Mouse (Mus musculus) kidney, adult 9 months (tissue): ENCODE data around the gene Gtf2h2.
"Not testable (repeated sequence)": the region's sequence is repeated elsewhere in the genome, so short reads cannot be mapped to it uniquely, and the experiment has no call there.

Experiments
- DNase-seq: peaks from one replicate; pipeline ENCODE4 v3.0.0; 2022

The Gtf2h2 gene

DNA sequence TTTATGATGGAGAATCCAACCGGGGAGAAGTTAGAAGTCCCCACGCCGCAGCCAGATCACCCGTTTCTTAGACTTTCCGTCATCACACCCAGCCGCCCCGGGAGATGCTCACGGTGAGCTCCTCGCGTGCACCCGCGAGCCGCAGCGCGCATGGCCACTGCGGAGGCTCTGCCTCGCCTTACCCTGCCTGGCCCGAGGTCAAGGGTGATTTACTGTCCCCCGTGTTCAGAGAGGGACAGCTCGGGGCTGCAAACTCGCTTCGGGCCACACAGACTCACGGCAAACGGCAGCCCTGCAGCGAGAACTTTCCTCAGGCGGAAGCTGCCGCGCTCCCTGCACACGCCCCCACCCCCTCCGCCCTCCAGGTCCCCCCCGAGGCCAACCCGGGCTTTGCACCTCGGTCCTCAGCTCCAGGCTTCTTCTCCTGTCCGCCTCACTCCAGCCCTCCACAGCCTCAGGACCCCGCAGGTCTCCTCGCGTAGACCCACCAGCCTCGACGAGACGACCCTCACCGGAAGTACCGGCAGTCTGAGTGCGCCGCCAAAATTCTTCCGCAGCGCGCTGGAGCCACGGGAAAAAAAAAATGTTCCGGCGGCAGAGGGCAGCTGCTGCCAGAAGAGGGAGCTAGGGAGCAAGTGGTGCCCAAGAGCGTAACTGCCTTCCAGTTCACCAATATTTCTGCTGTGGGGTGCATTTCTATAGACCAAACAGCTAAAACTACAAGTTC lies at the start of gene Gtf2h2:
TSS of gene Gtf2h2 (minus strand) at position 519 of the 727 bp plus-strand sequence.
- peak; percentile 82 for DNase-seq

DNA sequence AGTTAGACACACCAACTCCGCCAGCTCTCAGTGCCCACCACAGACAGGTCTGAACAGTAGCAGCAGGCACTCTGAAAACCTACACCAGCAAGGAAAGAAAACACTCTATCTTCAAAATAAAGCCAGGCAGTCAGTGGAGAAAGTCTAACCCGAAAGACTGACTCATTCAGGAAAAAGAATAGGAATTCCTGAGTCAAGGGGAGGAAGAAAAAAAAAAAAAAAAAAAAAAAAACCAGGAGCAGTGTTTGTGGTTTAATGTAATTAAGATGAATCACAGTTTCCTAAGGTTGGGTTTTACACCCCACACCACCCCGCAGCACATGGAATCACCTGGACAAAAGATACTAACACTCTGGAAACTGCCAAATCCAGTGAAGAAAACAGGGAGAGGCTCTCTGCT lies 43.8 kb upstream of the Gtf2h2 start:
- no peak for DNase-seq

DNA sequence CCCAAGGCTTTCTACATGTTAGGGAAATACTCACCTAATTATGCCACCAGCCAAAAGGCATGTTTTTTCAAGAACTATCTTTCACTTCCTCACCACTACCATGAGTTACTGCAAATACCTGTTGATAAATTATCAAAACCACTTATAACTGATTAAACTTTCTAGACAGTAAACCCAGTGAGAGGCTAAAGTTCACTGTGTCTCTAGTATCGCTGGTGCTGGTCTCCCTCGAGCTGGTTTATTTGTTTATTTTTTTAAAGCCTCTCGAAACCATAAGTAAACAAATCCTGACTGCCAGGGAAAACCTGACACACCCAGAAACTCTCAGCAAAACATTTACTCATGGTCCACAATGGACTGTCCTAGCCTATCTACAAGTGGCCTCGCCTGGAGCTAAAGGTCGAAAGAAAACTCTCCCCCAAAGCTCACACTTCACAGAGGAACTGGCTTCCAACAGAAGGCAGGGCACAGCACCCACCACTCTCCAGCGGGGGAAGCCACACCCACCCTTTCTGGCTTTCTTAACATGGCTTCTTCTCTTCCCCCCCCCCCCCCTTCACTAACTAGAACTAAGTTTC lies 40.5 kb upstream of the Gtf2h2 start:
- DNase-seq: peak; percentile 44

DNA sequence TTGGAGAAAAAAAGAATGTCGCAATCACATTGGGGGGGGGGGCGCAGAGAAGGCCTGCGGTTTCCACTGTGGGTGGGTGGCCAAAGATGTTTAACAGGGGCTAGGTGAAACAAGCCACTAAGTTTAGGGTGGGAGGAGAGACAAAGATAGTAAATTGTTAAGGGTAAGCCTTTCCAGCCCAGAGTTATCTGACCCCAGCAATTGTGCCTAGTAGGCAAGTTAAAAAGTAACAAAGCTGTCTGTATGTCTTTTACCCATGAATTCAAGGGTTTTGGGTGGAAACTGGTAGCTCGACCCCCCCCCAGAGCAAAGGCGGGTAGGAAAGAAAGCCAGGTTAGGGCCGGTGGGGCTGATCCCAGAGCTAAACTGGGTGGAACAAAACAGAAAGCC lies 34.3 kb upstream of the Gtf2h2 start:
- DNase-seq: no peak

DNA sequence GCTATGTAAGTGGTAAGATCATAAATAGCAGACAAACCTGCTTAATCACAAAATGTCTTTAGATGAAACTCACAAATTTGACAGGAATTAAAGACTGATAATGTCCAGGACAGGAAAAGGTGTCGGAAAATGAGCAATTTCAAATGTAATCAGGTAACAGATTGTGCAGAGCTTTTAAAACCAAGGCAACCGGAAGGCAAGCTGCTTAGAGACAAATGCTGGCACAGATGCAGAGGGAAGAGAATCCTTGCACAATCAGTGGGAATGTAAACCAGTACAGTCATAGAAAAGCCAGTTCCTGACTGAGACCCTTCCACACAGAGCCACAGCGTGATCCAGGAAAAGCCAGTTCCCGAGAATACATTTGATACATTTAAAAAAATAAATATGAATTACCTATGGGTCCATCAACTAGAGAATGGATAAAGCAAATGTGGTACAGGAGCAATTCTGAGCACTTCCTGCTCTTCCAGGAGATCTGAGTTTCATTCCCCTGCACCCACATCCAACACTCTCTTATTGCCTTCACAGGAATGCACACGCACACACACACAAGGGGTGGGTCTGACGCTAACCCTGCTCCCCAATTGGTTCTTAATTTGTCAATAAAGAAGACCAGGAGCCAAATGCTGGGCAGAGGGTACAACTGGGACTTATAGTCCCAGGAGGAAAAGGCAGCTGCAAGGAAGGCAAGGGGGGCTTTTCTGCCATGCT lies 33.7 kb upstream of the Gtf2h2 start:
- DNase-seq: no peak

DNA sequence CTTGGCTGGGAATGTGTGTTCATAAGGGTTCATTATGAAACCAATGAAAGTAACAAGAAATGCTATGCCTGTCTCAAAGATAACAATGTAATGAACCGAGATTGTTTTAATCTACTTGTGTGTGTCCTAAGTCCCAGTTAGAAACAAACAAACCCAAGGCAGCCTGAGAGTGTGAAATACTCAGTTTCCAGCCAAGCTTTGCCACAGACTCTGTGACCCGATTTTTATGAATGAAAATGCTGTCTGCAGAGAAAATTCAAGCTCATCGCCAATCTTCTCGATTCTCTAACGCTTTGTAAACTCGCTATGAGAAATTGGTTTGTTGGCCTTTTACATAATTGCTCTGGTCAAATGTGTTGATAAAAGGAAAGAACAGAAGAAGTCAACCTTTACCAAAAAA lies 32.5 kb upstream of the Gtf2h2 start:
- no peak for DNase-seq

DNA sequence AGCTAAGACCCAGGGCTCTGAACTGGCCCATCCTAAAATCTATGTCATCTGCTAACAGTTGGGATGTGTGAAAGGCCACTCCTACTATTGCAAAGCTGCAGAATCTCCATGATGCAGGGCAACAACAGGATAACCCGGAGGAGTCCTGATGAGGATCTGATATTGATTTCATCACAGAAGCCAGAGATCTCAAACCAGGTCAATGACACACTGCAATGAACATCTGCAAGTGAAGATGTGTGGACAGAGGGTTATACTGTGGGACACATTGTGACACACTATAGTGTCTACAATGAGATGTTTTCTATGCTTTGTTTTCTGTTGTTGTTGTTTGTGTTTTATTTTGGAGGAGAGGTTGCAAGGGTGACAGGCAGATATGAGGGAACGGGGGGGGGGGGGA lies 31.3 kb upstream of the Gtf2h2 start:
- no peak for DNase-seq

DNA sequence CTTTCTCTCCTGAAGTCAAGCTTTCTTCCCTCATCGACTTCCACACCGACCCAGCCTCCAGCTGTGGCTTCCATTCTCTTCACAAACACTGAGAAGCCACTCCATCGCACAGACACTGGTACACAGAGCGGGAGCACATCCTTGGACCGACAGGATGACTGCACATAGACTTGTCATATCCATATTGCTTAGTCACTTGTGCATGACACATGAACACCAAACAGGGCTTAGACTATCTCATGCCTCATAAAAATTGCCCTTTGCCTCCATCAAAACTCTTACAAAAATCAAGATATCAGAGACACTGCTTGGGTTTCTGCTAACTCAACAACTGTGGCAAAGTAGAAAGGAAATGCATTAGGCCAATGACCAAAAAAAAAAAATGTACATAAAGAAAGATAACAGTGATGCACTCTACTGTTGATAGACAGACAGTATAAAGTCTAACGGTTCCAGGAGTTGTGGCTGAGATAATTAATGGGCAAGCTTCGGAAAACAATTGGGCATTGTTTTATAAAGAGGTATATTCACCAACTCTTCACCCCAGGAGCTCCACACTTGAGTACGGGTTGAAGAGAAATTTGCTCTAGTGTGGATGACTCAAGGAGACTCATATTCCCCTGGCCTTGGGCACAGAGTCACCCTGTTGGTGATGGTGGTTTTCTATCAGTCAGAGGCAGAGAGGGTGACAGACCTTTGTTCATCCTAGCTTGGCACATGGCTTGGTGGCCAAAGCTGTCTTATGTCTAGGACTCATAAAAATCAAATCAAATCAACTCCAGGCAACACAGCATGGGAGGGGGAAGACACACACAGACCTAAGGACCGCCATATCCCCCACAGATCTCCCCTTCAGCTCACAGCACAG lies 29.6 kb upstream of the Gtf2h2 start:
- DNase-seq: no peak

DNA sequence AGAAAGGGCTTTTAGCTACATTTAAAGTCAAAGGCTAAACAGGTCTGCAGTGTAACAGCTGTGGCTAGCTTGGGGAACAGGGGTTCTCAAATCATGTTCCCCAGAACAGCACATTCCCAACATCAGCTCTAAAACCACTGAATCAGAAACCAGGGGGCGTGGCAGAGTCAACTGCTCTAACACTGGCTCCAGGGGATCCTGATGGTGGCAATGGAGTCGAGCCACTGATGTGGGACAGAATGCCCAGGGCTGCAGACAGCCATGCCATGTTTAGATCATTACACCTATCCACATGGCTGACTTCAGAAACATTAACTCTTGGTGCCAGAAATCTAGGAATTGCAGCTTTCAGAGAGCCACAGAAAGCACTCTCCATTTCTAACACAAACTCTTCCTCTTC lies 26.8 kb upstream of the Gtf2h2 start:
- peak; percentile 59 for DNase-seq

DNA sequence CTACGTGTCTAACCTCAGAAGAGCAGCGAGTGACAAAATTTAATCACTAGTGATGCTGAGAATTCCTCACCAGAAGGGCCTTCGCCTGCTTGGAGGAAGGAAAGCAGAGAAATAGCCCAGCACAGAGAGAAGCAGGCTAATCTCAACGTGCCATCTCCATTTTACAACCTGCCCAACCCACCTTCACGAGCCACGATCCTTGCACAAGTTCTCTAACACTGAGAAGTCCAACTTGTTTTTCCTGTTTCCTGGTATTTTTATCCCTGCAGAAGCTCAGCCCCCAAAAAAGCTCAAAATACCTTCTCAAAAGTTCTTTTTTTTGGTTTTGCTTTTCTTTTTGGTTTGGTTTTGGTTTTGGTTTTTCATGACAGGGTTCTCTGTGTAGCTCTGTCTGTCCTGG lies 25.8 kb upstream of the Gtf2h2 start:
- no peak for DNase-seq

DNA sequence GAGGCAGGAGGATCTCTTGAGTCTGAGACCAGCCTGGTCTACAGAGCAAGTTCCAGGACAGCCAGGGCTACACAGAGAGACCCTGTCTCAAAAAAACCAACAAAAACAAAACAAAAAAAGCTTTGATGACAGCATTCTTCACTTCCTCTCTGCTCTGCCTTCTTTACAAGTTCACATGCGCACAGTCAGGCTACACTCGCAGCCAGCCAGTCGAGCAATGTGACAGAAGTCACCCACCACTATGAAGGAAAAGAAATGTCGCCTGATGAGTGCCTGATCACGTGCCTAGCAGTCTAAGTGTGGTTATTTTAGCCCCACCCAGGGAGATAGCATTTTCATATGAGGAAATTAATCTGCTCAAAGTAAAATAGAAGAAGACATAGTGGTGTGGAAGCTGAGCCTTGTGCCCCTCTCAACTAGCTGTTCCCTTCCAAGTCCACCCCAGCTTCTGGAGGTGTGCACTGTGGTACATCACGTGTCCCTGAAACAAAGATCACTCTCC lies 25.3 kb upstream of the Gtf2h2 start:
- DNase-seq: no peak

DNA sequence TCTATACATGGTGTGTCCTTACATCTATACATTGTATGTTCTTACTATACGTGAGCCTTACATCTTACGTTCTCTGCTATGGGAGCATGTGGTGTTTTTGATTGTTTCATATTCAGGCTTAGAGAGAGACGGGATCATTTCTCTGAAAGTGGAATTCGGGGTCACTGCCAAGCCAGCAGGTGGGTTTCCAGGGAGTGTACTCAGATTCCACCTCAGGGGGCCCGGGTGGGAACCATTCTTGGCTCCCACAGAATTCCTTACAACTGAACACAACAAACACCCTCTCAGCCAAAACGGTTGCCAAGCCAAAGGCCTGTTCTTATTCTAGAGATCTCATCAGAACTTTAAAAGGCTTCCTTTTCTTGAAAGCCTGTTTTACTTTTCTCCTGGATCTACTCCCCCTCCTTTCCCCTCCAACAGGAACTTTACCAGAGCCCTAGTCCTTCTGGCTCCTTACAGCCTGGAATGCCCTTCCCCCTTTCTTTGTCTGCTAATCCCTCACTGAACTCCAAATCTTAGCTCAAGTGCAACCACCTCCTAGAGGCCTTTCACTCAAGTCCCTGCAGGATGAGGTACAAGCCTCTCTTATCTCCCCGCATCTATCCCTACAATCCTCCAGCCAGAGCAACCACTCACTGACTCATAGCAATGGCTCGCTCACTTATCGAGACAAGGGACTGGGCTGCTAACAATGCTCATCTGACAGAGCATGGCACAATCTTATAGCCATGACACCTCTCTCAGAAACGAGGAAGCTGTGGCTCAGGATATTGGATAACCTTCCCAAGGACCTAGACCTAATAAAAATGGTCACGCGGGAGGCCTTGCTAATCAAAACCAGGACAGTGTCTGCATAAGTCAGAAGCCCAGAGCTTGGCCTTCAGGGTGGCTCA lies 24.1 kb upstream of the Gtf2h2 start:
- no peak for DNase-seq

DNA sequence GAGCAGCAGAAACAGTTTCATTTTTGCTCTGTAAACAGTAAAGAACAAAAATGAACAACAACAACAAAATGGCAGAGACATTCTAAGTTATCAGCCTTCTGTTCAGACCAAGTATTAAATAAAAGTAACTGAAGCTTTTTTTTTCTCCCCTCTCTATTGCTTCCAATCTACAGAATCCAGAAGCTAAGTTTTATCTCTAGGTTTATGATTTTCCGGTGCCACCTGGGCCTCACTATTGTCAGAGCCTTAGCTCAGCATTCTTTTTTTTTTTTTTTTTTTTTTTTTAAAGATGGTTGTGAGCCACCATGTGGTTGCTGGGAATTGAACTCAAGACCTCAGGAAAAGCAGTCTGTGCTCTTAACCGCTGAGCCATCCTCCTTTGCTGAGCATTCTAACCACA lies 20.4 kb upstream of the Gtf2h2 start:
- no peak for DNase-seq

DNA sequence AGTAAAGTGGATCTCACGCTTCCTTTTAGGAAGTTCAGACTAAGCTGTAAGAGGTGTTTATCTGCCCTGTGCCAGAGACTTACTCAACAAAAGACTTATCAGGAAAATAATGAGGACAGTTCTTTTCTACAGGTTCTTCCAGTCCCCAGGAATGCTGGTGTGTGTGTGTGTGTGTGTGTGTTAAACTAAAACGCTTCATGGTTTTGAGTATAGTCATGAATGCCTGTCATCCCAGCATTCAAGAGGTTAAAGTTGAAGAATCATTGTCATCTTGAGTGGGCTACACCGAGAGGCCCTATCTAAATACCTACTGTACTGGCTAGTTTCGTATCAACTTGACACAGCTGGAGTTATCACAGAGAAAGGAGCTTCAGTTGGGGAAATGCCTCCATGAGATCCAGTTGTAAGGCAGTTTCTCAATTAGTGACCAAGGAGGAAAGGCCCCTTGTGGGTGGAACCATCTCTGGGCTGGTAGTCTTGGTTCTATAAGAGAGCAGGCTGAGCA lies 19.5 kb upstream of the Gtf2h2 start:
- no peak for DNase-seq

DNA sequence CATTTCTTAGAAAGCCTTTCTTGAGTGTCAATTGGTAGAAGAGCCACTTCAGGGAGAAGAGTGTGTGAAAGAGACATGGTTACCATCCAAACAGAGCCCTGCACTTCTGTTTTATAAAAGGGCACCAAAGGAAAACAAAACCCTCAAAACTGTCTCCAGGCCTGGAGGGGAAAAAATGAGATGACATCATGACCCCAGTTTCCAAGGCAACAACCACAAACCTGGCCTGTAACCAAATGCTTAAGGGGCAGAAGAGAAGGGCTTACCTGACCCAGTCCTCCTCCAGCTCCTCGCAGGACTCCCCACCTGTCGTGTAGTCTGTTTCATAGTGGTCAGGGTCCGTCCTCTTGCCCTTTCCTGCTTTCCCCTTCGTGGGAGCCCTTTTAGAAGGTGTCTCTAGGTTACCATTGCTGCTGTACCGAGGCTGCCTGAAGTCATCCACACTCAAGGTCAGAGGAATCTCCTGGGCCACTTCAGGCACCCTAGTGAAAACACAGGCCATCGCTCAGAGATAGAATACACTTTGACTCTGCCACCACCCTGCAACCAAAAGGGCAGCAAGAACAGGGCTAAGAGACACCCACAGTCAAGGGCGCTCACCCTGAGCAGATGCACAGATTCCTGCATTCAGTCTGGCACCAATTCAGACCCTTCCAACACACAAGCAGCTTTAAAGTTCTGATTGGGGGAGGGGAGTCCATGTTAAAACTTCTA lies 18.9 kb upstream of the Gtf2h2 start:
- DNase-seq: no peak

DNA sequence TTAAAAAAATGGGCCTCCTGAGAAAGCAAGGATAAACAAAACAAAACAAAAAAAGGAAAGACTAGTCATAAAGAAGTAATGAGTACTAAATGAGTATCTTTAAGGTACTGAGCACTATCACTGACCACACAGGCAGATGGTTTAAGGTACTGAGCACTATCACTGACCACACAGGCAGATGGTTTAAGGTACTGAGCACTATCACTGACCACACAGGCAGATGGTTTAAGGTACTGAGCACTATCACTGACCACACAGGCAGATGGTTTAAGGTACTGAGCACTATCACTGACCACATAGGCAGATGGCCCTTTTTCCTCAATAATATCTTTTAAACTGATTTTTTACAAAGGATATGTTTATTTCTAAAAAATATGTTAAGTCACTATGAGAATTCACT lies 7.2 kb upstream of the Gtf2h2 start:
- DNase-seq: not testable (repeated sequence)

DNA sequence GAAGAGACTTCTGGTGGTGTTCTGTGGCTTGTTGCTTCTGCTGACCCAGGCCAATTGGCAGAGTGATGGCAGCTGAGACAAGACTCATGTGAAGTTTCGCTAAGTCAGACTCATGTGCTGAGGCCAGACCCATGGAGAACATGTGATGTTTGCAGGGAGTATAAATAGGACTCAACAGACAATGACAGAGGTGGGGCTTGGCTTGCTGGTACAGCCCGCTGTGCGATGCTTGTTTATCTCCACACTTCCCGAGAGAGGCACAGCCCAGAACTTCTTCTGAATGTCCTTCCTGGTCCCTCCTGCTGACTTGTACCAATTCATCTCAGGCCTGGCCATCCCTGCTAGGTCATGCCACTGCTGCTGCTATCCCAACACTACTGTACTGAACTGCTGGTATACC lies 3.0 kb upstream of the Gtf2h2 start:
- no peak for DNase-seq

DNA sequence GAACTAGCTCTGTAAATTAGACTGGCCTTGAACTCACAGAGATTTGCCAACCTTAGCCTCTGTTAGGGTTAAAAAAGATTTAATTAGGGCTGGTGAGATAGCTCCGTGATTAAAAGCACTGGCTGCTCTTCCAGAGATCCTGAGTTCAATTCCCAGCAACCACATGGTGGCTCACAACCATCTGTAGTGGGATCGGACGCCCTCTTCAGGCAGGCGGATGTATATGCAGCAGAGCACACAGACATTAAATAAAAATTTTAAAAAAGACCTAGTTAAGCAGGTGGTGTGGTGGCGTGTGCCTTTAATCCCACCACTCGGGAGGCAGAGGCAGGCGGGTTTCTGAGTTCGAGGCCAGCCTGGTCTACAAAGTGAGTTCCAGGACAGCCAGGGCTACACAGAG lies 2.0 kb upstream of the Gtf2h2 start:
- not testable (repeated sequence) for DNase-seq

DNA sequence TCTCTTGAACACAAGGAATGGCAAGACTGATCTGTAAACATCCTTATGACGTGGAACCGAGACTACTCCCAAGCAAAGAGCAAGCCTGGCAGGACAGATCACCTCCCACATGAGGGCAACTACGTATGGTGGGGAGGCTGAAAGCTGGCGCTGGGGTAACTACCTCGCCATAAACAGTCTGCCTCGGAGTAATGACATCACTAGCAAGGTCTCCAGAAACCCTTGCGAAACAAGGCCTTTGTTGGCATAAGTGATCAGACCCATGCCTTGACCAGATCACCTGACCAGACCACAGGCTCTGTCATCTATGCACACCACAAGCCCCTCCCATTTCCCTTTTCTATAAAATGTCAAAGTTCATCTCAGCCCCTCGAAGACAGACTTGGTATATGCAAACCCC lies 934 bp upstream of the Gtf2h2 start:
- DNase-seq: no peak

DNA sequence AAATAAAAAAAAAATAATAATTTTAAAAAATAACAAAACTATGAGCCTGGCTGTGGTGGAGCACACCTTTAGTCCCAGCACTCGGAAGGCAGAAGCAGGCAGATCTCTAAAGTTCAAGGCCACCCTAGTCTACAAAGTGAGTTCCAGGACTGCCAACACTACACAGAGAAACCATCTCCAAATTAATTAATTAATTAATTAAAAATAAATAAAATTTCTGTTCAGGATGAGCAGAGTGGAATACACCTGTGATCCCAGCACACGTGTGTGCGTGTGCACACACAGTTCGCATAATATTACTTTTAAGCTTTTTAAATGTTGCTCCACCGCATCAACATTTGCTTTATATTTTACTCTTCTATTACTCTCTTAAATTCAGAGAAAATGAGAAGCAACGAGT lies 756 bp downstream of the Gtf2h2 start:
- DNase-seq: no peak

DNA sequence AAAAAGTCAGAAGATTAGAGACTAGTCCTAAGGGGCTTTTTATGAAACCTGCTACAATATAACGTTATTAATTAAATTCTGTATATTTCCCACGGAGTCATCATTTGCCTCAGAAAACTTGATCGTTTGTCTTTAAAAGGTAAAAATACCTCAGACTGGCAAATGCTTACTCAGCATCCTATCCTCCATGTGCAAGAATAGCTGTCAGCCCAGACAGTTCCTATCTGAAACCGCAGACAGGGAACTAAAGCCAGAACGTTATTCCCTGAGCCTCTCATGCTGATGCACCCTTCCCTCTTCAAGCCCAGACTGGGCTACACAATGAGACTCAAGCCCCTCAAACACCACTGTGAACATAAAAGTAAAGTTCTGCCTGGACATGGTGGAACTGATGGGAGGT lies 2.0 kb downstream of the Gtf2h2 start:
- no peak for DNase-seq
